Mouse (Mus musculus) cerebellum, postnatal 36 days (tissue): ENCODE results near the gene Il15.

Experiments used
- DNase-seq, 2 experiments: peaks; one replicate each; pipeline ENCODE4 v3.0.0; 2021 to 2022; ENCODE audit warnings: mixed read lengths in 2 of 2

The Il15 gene

GRCm38 (mm10) chr8:82356091-82356490, 46.9 kb downstream of the Il15 start:
- peak in 1 of 2 experiments; percentile 7 for DNase-seq

GRCm38 (mm10) chr8:82351268-82351943, 51.6 kb downstream of the Il15 start:
- DNase-seq = no peak

GRCm38 (mm10) chr8:82349299-82349698, 53.7 kb downstream of the Il15 start:
- DNase-seq = no peak

GRCm38 (mm10) chr8:82346485-82346884, 56.5 kb downstream of the Il15 start:
- DNase-seq = no peak

- DNase-seq = no peak
These were observed 71.3 kb downstream of the Il15 start for GRCm38 (mm10) chr8:82331675-82332234.

GRCm38 (mm10) chr8:82327986-82328652, 74.9 kb downstream of the Il15 start:
- no peak for DNase-seq

- DNase-seq = no peak
These were observed 77.0 kb downstream of the Il15 start for GRCm38 (mm10) chr8:82326061-82326460.

GRCm38 (mm10) chr8:82325586-82325985, 77.4 kb downstream of the Il15 start:
- no peak for DNase-seq

GRCm38 (mm10) chr8:82317446-82317845, 85.6 kb downstream of the Il15 start:
- DNase-seq = no peak

- DNase-seq = no peak
These were observed 96.6 kb downstream of the Il15 start for GRCm38 (mm10) chr8:82306424-82306823.

- DNase-seq = no peak
These were observed 106.8 kb downstream of the Il15 start for GRCm38 (mm10) chr8:82296256-82296655.

- DNase-seq = no peak
These were observed 111.4 kb downstream of the Il15 start for GRCm38 (mm10) chr8:82291659-82292058.

- DNase-seq = peak; percentile 55 to 58
These were observed 117.2 kb downstream of the Il15 start for GRCm38 (mm10) chr8:82285866-82286265.

- no peak for DNase-seq
These were observed 121.0 kb downstream of the Il15 start for GRCm38 (mm10) chr8:82281995-82282394.
